Mouse (Mus musculus) ES-Bruce4 (cell line): ENCODE data around the gene Fibcd1. TPM values are rescaled to one million over a fixed set of nuclear protein-coding genes. Genes with fewer than 3 reads are reported as not detected.

ENCODE experiments used
- H3K27ac ChIP-seq: 2 replicates; pipeline ENCODE4 v1.5.1; 2012; ENCODE audit warnings: low read length, inconsistent platforms; ENCODE audit not compliant: insufficient read depth
- H3K27me3 ChIP-seq: 2 replicates; pipeline ENCODE4 v1.6.1; 2012; ENCODE audit warnings: mild to moderate bottlenecking, low read length, inconsistent platforms; ENCODE audit not compliant: control insufficient read depth, poor library complexity, insufficient read depth, severe bottlenecking
- H3K36me3 ChIP-seq: 2 replicates; pipeline ENCODE4 v1.6.1; 2012; ENCODE audit warnings: inconsistent platforms, mild to moderate bottlenecking, low read length, moderate library complexity; ENCODE audit not compliant: control insufficient read depth, poor library complexity, insufficient read depth, severe bottlenecking
- H3K4me1 ChIP-seq: one replicate; pipeline ENCODE4 v1.8.1; 2011; ENCODE audit warnings: low read length; ENCODE audit not compliant: control insufficient read depth, insufficient read depth
- H3K4me3 ChIP-seq: 2 replicates; pipeline ENCODE4 v1.5.1; 2011; ENCODE audit warnings: low read depth, mild to moderate bottlenecking, low read length
- H3K9ac ChIP-seq: 2 replicates; pipeline ENCODE4 v1.6.1; 2012; ENCODE audit warnings: low read depth, mild to moderate bottlenecking, inconsistent platforms; ENCODE audit not compliant: poor library complexity, severe bottlenecking
- H3K9me3 ChIP-seq: replicated peaks from 2 replicates; pipeline ENCODE4 v1.6.1; 2012; ENCODE audit warnings: mild to moderate bottlenecking, low read length, inconsistent platforms; ENCODE audit not compliant: control insufficient read depth, poor library complexity, insufficient read depth, severe bottlenecking
- CTCF ChIP-seq: IDR thresholded peaks from one replicate; pipeline ENCODE4 v1.8.1; 2011; ENCODE audit warnings: low read depth, low read length
- EP300 ChIP-seq: IDR thresholded peaks from 2 replicates; pipeline ENCODE4 v1.6.1; 2011; ENCODE audit warnings: low read depth, low read length; ENCODE audit not compliant: insufficient read depth
- POLR2A ChIP-seq: IDR thresholded peaks from one replicate; pipeline ENCODE4 v1.8.1; 2011; ENCODE audit warnings: low read length; ENCODE audit not compliant: insufficient read depth
- polyA plus RNA-seq: library from polyadenylated mRNA; stranded (reverse); fragments of >200 nt; gene quantifications from 2 replicates; pipeline ENCODE4 v1.2.4, GENCODE M21; 2011; ENCODE audit warnings: low read depth; ENCODE audit not compliant: missing spikeins, insufficient read depth, insufficient read length

The Fibcd1 gene
- polyA plus RNA-seq, 1 experiment: not detected

GRCm38 (mm10) chr2:31864891-31865290 lies 19.1 kb upstream of the Fibcd1 start:
- Histone ChIP-seq H3K36me3 (no peaks in the 10 kb centered on the region), H3K4me1 (peaks cover 1% of the 10 kb centered on the region), H3K27ac (no peak overlapping the region), H3K4me3 (no peak overlapping the region), H3K27me3 (no peaks in the 10 kb centered on the region), H3K9me3 (no peaks in the 10 kb centered on the region), H3K9ac (no peak overlapping the region)
- TF ChIP-seq CTCF (no peak), POLR2A (no peak), EP300 (no peak)

GRCm38 (mm10) chr2:31863766-31864165 lies 18.0 kb upstream of the Fibcd1 start:
- H3K27me3 ChIP-seq: no peaks in the 10 kb centered on the region
- peaks cover 1% of the 10 kb centered on the region for H3K4me1 ChIP-seq
- no peak overlapping the region for H3K4me3 ChIP-seq
- no peak overlapping the region for H3K9ac ChIP-seq
- H3K9me3 ChIP-seq: no peaks in the 10 kb centered on the region
- TF ChIP-seq CTCF (no peak), EP300 (no peak), POLR2A (no peak)
- no peak overlapping the region for H3K27ac ChIP-seq
- no peaks in the 10 kb centered on the region for H3K36me3 ChIP-seq

GRCm38 (mm10) chr2:31862919-31863318 lies 17.1 kb upstream of the Fibcd1 start:
- Histone ChIP-seq H3K4me1 (peaks cover 1% of the 10 kb centered on the region), H3K36me3 (no peaks in the 10 kb centered on the region), H3K27ac (no peak overlapping the region), H3K9ac (no peak overlapping the region), H3K9me3 (no peaks in the 10 kb centered on the region), H3K4me3 (no peak overlapping the region), H3K27me3 (no peaks in the 10 kb centered on the region)
- TF ChIP-seq CTCF (no peak), POLR2A (no peak), EP300 (no peak)

- TF ChIP-seq CTCF: no peak
- no peak for TF ChIP-seq POLR2A
- TF ChIP-seq EP300: no peak
- Histone ChIP-seq H3K9ac (no peak overlapping the region), H3K9me3 (no peaks in the 10 kb centered on the region), H3K4me3 (no peak overlapping the region), H3K36me3 (no peaks in the 10 kb centered on the region), H3K4me1 (no peaks in the 10 kb centered on the region), H3K27me3 (no peaks in the 10 kb centered on the region), H3K27ac (no peak overlapping the region)
Measured at GRCm38 (mm10) chr2:31858500-31858899, 12.7 kb upstream of the Fibcd1 start.

- Histone ChIP-seq H3K9me3 (no peaks in the 10 kb centered on the region), H3K4me1 (no peaks in the 10 kb centered on the region), H3K27me3 (no peaks in the 10 kb centered on the region), H3K4me3 (no peak overlapping the region), H3K27ac (no peak overlapping the region), H3K9ac (no peak overlapping the region), H3K36me3 (no peaks in the 10 kb centered on the region)
- TF ChIP-seq EP300 (no peak), CTCF (no peak), POLR2A (no peak)
Measured at GRCm38 (mm10) chr2:31857180-31857579, 11.4 kb upstream of the Fibcd1 start.

GRCm38 (mm10) chr2:31855991-31856390 lies 10.2 kb upstream of the Fibcd1 start:
- Histone ChIP-seq H3K36me3 (no peaks in the 10 kb centered on the region), H3K4me1 (no peaks in the 10 kb centered on the region), H3K9me3 (no peaks in the 10 kb centered on the region), H3K9ac (no peak overlapping the region), H3K27ac (no peak overlapping the region), H3K27me3 (no peaks in the 10 kb centered on the region), H3K4me3 (no peak overlapping the region)
- TF ChIP-seq POLR2A (no peak), CTCF (no peak), EP300 (no peak)
